Mouse (Mus musculus) urinary bladder, adult 2 months (tissue): ENCODE results near the gene Fbxo11. TPM values are rescaled to one million over a fixed set of nuclear protein-coding genes. Genes with fewer than 3 reads are reported as not detected.
"Not testable (repeated sequence)": the region's sequence is repeated elsewhere in the genome, so short reads cannot be mapped to it uniquely, and the experiment has no call there.

ENCODE experiments used
- DNase-seq: peaks from one replicate; pipeline ENCODE4 v3.0.0; 2022; ENCODE audit warnings: low spot score
- polyA plus RNA-seq: library from polyadenylated mRNA; depleted of rRNA; stranded (reverse); fragments of >200 nt; gene quantifications from 2 replicates; pipeline ENCODE4 v1.2.3, GENCODE M21; 2012; rRNA removed

The Fbxo11 gene
- polyA plus RNA-seq, 1 experiment: 41.2 TPM

DNA sequence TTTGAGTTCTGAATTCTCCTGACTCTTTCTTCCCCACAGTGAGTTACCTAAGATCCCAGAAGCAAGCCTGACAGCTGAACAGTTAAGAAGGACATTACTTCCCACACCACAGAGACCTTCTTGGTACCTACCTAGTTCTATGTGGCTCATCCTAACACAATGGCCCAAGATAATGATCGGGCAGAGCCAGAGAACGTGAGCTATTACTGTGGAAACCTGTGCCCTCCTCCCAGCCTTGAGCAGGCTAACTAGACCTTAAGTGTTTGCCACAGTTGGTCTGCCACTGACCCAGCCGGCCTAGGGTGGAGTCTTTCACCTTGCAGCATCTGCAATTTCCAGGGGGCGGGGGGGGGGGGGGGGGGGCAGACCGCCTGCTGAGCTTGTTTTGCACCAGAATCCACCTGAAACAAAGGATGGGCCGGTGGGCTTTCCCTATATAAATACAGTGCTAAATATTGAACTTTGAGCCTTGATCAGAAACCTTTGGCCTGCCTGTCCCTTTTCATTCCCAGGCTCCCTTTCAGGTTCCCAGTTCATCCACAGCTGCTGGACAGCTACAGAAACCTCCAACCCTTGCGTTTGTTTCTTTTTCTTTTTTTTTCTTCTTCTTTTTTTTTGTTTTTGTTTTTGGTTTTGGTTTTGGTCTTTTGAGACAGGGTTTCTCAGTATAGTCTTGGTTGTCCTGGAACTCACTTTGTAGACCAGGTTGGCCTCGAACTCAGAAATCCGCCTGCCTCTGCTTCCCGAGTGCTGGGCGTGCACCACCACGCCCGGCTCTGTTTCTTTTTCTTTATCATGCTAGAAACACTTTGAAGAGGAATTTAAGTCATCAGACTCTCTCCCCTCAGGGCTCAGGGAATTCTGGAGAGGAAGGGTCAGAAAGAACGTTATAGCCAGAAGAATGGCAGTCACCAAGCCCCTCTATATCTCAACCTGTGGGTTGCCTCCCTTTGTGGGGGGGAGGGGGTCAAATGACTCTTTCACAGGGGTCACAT lies 101.7 kb downstream of the Fbxo11 start:
- no peak for DNase-seq

GRCm38 (mm10) chr17:87959931-87960330 lies 105.2 kb downstream of the Fbxo11 start:
- DNase-seq: not testable (repeated sequence)

DNA sequence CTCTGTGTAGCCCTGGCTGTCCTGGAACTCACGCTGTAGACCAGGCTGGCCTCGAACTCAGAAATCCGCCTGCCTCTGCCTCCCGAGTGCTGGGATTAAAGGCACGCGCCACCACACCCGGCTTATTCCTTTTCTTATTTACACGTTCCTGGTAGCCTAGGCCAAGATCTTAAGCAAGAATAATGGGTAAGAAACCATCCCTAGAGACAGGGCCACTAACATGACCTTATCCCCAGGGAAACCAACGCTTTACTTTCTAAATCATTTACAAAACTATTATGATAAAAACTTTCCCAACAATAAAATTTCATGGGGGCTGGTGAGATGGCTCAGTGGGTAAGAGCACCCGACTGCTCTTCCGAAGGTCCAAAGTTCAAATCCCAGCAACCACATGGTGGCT lies 105.7 kb downstream of the Fbxo11 start:
- not testable (repeated sequence) for DNase-seq

- no peak for DNase-seq
Measured at GRCm38 (mm10) chr17:87958283-87958682, 106.8 kb downstream of the Fbxo11 start.

DNA sequence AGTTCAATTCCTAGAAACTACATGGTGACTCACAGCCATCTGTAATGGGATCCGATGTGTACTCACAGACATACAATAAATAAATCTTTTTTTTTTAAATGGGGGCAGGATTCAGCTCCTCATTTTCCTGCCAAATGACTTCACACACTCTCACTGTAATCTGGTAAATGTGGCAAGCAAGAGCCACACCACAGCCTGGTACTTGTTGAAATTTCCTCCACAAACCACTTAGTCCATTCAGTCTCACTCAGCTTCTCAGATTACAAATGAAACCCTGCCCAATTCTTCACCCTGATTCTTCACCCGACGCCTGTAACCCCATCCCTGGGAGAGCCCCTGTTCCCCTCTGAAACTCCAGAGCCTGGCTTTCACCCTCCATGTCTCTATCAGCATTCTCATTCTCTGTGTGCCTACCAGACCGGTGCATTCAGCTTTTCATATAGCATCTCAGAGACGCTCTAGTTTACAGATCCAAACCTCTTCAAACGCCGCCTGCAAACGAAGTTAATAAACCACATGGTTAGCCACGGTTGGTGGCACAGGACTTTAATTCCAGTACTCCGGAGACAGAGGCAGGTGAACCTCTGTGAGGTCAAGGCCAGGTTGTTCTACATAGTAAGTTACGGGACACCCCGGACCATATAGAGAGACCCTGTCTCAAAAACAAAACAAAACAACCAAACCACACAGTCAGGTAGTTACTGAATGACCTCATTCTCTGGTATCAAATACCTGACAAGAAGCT lies 107.8 kb downstream of the Fbxo11 start:
- DNase-seq: no peak

- not testable (repeated sequence) for DNase-seq
Measured at GRCm38 (mm10) chr17:87954618-87955124, 110.4 kb downstream of the Fbxo11 start.

GRCm38 (mm10) chr17:87948965-87949584 lies 116.0 kb downstream of the Fbxo11 start:
- DNase-seq: peak; percentile 66

Other genes starting within 250 kb of the Fbxo11 start
- not detected in 2 replicates for gene Rpl36-ps4, start 144.3 kb downstream of the Fbxo11 start, polyA plus RNA-seq
- 7.1 and 9.6 TPM in 2 replicates for gene Msh6, start 90.2 kb downstream of the Fbxo11 start, polyA plus RNA-seq